Mouse (Mus musculus): ENCODE measurements around the gene Lurap1.

GRCm38 (mm10) chr4:116143317-116143811 lies 7.8 kb downstream of the Lurap1 start:
- TF ChIP-seq POLR2A (IDR thresholded peaks at IDR 0.05; ENCODE audit: extremely low read depth, insufficient read depth, low read length) (no peak), CTCF (IDR thresholded peaks at IDR 0.05; ENCODE audit: low read depth, low read length) (no peak)

Data from liver, adult 2 months (tissue).